Mouse (Mus musculus) hindbrain, embryonic 15.5 days (tissue): Measurements from ENCODE around the gene Vmn2r23. TPM values are rescaled to one million over a fixed set of nuclear protein-coding genes. Genes with fewer than 3 reads are reported as not detected.
A peak's percentile ranks its signal among the peaks of the same experiment; 100 is the strongest.
"Not testable (repeated sequence)": the region's sequence is repeated elsewhere in the genome, so short reads cannot be mapped to it uniquely, and the experiment has no call there.

Source experiments
- ATAC-seq: fragments of 200-750 bp; cut with Nextera tagmentation; 2 replicates; pipeline ENCODE4 v1.8.0; 2017; ENCODE audit warnings: low read depth, moderate number of reproducible peaks, moderate TSS enrichment; ENCODE audit not compliant: low FRiP score
- H3K27ac ChIP-seq: fragments of 300-500 bp; sonication (generic); replicated peaks from 2 replicates; pipeline ENCODE4 v1.5.1; 2015; ENCODE audit warnings: mild to moderate bottlenecking, inconsistent platforms
- H3K27me3 ChIP-seq: fragments of 300-500 bp; sonication (generic); 2 replicates; pipeline ENCODE4 v1.6.1; 2015; ENCODE audit warnings: control low read depth, inconsistent platforms
- H3K36me3 ChIP-seq: fragments of 300-500 bp; sonication (generic); 2 replicates; pipeline ENCODE4 v1.6.1; 2015; ENCODE audit warnings: control low read depth, inconsistent platforms
- H3K4me1 ChIP-seq: fragments of 300-500 bp; sonication (generic); replicated peaks from 2 replicates; pipeline ENCODE4 v1.6.1; 2015; ENCODE audit warnings: control low read depth, inconsistent platforms
- H3K4me2 ChIP-seq: fragments of 300-500 bp; sonication (generic); 2 replicates; pipeline ENCODE4 v1.6.1; 2015; ENCODE audit warnings: moderate library complexity, mild to moderate bottlenecking, inconsistent platforms
- H3K4me3 ChIP-seq: fragments of 300-500 bp; sonication (generic); 2 replicates; pipeline ENCODE4 v1.5.1; 2015; ENCODE audit warnings: mild to moderate bottlenecking, inconsistent platforms
- H3K9ac ChIP-seq: fragments of 300-500 bp; sonication (generic); 2 replicates; pipeline ENCODE4 v1.6.1; 2015; ENCODE audit warnings: inconsistent platforms
- H3K9me3 ChIP-seq: fragments of 300-500 bp; sonication (generic); 2 replicates; pipeline ENCODE4 v1.6.1; 2016; ENCODE audit warnings: control low read depth, inconsistent platforms
- WGBS: fragments of 180-500 bp; shearing (Covaris S2); methylation state at CpG from one replicate; pipeline ENCODE4 v1.1.7; 2015; 5-methylcytosine and 5-hydroxymethylcytosine counted together
- polyA plus RNA-seq: library from polyadenylated mRNA; unstranded; fragments of >200 nt; fragmentation: Nextera tagmentation; extraction: Ambion mirVana; gene quantifications from 2 replicates; pipeline ENCODE4 v1.2.1, GENCODE M21; 2015

Gene Vmn2r23
- not detected in 2 replicates for polyA plus RNA-seq

DNA sequence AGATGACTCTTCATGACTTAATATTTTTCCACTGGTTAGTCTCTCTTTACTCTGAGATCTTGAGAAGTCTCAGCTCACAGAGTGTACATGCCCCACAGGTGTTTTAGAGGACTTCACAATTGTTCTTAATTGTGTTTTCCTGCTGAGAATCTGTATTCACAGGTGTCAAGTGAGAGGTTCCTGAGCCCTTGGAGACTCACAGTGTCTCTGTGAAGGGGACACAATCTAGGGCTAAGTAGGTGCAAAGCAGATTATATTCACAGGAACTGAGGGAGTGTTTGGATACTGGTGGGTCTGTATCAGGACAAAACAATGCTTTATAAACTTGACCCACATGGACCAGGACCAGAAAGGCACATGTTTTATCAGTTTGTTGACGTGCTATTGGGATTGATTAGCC, at the start of gene Vmn2r23:
Gene Vmn2r23, plus strand, starts transcription at position 301 of the 400 bp plus-strand sequence.
- ATAC-seq = no peak
- no peak within 1 kb of the TSS for H3K9ac ChIP-seq
- no peaks in the 10 kb centered on the region for H3K9me3 ChIP-seq
- no peaks in the 10 kb centered on the region for H3K27me3 ChIP-seq
- H3K4me3 ChIP-seq = no peak within 1 kb of the TSS
- H3K27ac ChIP-seq = no peak within 1 kb of the TSS
- H3K36me3 ChIP-seq = no peaks in the 10 kb centered on the region
- H3K4me2 ChIP-seq = no peak within 1 kb of the TSS
- H3K4me1 ChIP-seq = no peaks in the 10 kb centered on the region
- 90% methylated on average over 1 of the region's 1 CpGs for WGBS

DNA sequence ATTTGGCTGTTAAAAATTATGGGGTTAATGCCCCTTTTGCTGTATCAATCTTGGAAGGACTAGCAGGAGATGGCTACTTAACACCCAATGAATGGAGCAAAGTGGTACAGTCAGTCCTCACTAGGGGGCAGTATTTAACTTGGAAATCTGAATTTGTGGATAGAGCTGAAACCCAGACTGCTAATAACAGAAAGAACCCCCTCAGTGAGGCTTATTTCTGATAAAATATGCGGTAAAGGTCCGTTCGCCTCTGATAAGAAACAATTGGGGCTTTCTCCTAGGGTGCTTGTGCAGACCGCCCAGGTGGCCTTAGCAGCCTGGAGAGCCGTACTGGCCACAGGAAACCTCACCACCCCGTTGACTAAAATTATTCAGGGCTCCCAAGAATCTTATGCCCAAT, 45.4 kb upstream of the Vmn2r23 start:
- ATAC-seq = no peak
- Histone ChIP-seq H3K9me3 (no peaks in the 10 kb centered on the region), H3K36me3 (no peaks in the 10 kb centered on the region), H3K4me3 (no peak overlapping the region), H3K27ac (no peak overlapping the region), H3K9ac (no peak overlapping the region), H3K4me2 (no peak overlapping the region), H3K4me1 (no peaks in the 10 kb centered on the region), H3K27me3 (no peaks in the 10 kb centered on the region)
- WGBS = 67% methylated on average over 6 of the region's 6 CpGs

DNA sequence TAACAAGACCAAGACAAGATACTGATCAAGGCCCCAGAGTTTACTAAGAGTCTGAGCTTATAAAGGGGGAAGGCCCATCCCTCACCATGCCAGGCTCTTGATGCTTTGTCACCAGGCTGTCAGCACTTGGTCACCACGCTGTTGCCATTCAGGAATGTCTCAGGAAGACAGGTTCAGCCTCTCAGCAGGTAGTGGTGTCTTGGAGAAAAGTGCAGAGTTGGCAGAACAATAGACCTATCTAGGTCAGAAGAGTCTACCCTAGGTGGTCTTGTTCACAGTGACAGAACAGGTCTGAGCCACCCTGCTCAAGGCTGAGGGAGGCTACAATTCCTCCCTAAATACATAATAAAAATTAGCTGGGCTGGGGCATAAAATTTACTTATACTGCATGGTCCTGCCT, 5.8 kb upstream of the Vmn2r23 start:
- not testable (repeated sequence) for H3K4me3 ChIP-seq, H3K4me2 ChIP-seq, H3K27me3 ChIP-seq, H3K36me3 ChIP-seq, H3K4me1 ChIP-seq, H3K9me3 ChIP-seq, H3K9ac ChIP-seq, H3K27ac ChIP-seq, ATAC-seq
- WGBS = 23% methylated on average over 1 of the region's 1 CpGs

DNA sequence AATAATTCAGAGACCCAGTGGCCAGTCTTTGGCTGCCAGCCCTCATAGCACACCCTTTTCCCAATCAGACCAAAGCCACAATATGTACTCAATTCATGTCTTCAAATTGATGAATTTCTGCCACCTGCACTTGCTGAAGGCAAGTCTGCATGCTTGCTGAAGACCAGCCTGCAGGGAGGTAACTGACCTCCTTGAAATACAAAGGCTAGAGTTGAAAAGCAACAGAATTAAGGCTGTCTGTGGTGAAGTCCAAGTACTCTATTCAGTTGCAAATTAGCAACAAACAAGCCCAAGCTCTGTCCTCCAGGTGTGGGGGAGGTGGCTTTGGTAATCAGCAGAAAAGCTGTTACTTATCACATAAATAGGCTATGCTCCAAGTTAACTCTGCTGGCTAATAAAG, 5.3 kb upstream of the Vmn2r23 start:
- H3K27me3 ChIP-seq = no peaks in the 10 kb centered on the region
- H3K4me2 ChIP-seq = no peak overlapping the region
- no peak overlapping the region for H3K9ac ChIP-seq
- ATAC-seq = 0 out of 2 replicates have a peak, but pooled peaks have one; percentile 30
- H3K4me1 ChIP-seq = no peaks in the 10 kb centered on the region
- no peaks in the 10 kb centered on the region for H3K9me3 ChIP-seq
- H3K4me3 ChIP-seq = no peak overlapping the region
- H3K36me3 ChIP-seq = no peaks in the 10 kb centered on the region
- no peak overlapping the region for H3K27ac ChIP-seq

DNA sequence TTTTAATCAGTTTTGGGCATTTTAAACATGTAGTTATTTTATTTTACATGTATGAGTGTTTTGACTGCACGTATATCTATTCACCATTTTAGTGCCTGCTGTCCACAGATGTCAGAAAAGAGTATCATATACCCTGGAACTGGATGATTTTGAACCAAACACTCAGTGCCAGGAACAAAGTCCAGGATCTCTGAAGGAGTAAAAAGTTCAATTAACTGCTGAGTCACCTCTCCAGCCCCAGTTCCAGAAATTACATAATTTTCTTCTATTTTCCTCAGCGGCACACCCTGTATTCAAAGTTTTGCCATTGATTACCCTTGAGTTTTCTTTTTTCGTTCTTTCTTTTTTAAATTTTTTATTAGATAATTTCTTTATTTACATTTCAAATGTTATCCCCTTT, 67.6 kb downstream of the Vmn2r23 start:
- Histone ChIP-seq H3K9me3 (no peaks in the 10 kb centered on the region), H3K4me1 (no peaks in the 10 kb centered on the region), H3K4me2 (no peak overlapping the region), H3K4me3 (no peak overlapping the region), H3K9ac (no peak overlapping the region), H3K36me3 (no peaks in the 10 kb centered on the region), H3K27me3 (no peaks in the 10 kb centered on the region), H3K27ac (no peak overlapping the region)
- WGBS = 89% methylated on average over 3 of the region's 3 CpGs
- ATAC-seq = no peak

DNA sequence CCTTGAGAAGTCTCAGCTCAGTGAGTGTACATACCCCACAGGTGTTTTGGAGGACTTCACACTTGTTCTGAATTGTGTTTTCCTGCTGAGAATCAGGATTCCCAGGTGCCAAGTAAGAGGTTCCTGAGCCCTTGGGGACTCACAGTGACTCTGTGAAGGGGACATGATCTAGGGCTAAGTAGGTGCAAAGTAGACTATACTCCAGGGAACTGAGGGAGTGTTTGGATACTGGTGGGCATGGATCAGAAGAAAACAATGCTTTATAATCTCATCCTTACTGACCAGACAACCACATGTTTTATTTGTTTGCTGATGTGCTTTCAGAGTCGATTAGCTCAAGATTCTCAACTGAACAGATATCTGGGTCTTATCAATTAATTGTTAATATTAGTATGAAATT, 76.1 kb downstream of the Vmn2r23 start, which contains the start of gene Vmn2r24:
Gene Vmn2r24, plus strand, starts transcription at position 301 of the 400 bp plus-strand sequence.
- Histone ChIP-seq H3K4me1 (no peaks in the 10 kb centered on the region), H3K9ac (no peak within 1 kb of the TSS), H3K4me3 (no peak within 1 kb of the TSS), H3K27ac (no peak within 1 kb of the TSS), H3K36me3 (no peaks in the 10 kb centered on the region), H3K4me2 (no peak within 1 kb of the TSS), H3K27me3 (no peaks in the 10 kb centered on the region), H3K9me3 (no peaks in the 10 kb centered on the region)
- 87% methylated on average over 1 of the region's 1 CpGs for WGBS
- ATAC-seq = no peak

DNA sequence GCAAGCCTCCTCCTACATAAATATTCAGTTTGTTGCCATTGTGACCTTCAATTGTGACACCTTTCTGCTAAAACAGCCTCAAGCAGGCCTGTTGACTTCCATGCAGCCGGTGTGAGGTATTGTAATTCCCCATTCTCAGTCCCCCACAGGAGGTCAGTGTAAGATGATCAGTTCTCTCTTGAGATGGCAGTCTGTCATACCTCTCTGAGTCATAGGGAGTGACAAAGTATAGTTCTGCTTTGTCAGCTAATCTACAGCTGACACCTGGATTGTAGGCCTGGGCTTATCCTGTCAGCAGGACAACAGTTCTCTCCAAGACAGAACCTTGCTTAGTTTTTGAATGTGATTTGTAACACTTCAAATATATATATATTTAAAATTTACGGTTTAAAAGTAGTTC, 82.4 kb downstream of the Vmn2r23 start:
- Histone ChIP-seq H3K27ac (no peak overlapping the region), H3K9me3 (no peaks in the 10 kb centered on the region), H3K36me3 (no peaks in the 10 kb centered on the region), H3K4me3 (no peak overlapping the region), H3K9ac (no peak overlapping the region), H3K4me2 (no peak overlapping the region), H3K27me3 (no peaks in the 10 kb centered on the region), H3K4me1 (no peaks in the 10 kb centered on the region)
- ATAC-seq = no peak
- 69% methylated on average over 2 of the region's 2 CpGs for WGBS

DNA sequence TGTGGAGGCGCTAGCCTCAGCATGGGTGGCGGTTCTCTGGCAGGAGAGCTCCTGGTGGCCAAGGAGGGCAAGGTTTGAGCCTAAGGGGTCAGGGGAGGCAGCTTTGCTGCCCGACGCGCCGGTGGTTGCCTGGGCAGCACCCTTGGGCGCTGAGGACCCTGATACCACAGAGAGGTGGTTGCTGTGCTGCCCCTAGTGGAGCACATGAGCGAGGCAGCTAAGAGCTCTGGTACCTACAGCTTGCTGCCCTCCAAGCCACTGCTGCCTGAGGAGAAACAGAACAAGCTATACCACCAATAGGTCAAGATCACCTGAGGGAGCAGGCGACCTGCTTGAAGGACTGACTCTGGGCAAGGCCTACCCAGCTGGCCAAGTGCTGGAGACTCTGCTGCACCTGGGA, 91.3 kb downstream of the Vmn2r23 start:
- no peak overlapping the region for H3K4me3 ChIP-seq
- H3K27me3 ChIP-seq = no peaks in the 10 kb centered on the region
- no peaks in the 10 kb centered on the region for H3K9me3 ChIP-seq
- H3K9ac ChIP-seq = no peak overlapping the region
- no peak overlapping the region for H3K27ac ChIP-seq
- H3K4me2 ChIP-seq = no peak overlapping the region
- ATAC-seq = no peak
- H3K4me1 ChIP-seq = no peaks in the 10 kb centered on the region
- H3K36me3 ChIP-seq = no peaks in the 10 kb centered on the region
- 41% methylated on average over 9 of the region's 9 CpGs for WGBS

Other genes with a start within 250 kb of the Vmn2r23 start
- not detected in 2 replicates for gene Vmn2r21, start 169.3 kb upstream of the Vmn2r23 start, polyA plus RNA-seq
- not detected in 2 replicates for gene Vmn2r22, start 51.9 kb upstream of the Vmn2r23 start, polyA plus RNA-seq
- gene Vmn2r24, start 76.2 kb downstream of the Vmn2r23 start, polyA plus RNA-seq = not detected in 2 replicates
- not detected in 2 replicates for gene Vmn2r25, start 150.8 kb downstream of the Vmn2r23 start, polyA plus RNA-seq